Mouse (Mus musculus): ENCODE measurements at regions not wholly inside any gene's neighbourhood (a gene's known extent, or its start where the extent isn't known, plus 50 kb on each side); places are given as distances from the start of the nearest gene placed in this dataset.

DNA sequence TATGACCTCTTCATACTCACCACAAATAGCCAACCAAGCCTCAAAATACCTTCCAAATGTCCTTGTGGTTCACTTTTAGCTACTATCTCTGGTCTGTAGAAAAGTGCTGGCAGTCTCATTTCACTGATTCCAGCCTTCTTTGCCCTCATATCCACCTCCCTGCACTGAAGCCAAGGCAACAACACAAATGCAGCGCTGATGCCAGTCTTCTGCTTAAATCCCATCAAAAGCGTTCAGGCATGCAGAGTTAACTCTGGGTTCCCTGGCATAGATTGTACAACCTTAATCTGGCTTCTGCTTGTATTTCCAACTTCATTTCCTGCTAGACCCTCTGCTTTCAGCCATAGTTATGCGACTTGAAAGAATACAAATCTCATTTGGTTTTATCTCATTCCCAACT, 362.9 kb upstream of the Fam49a start:
- no peak for DNase-seq

DNA sequence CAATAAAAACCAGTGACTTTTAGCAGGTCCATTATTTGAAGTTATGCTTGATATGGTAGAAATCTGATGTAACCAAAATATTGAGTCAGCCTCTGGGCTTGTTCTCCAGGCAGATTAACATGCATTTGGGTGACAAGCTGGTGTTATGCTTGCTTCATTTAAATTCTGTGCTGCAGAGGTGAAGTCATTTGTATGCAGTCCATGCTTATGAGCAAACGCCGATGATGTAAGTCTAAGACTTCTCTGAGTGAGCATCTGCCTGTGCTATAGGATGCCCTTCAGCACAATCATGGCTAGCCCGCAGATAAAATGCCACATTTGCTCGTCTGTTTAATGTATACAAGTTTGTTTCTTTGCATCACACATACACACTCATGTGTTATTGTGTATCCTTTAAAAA, 355.4 kb upstream of the Fam49a start:
- no peak for DNase-seq

Data from kidney, postnatal 4 days (tissue).